Comparison of ENCODE assay signal across 23 mouse cellular contexts in genomic region chr14:118842353-118842752, GRCm38 (mm10). TPM values are rescaled to one million over a fixed set of nuclear protein-coding genes. Genes with fewer than 3 reads are reported as not detected.
A peak's percentile ranks its signal among the peaks of the same experiment; 100 is the strongest.
DNase-seq lines count a peak whose midpoint lies in the region; ATAC-seq and TF ChIP-seq lines count a peak whose summit lies in the region.
"Had no signal": no experiment of that assay in that cellular context is flagged by ENCODE, and none has a peak within 500 bp of the region (broad histone marks: within the 10 kb centered on the region; RNA-seq: fewer than 3 reads in every experiment).

No protein-coding gene starts in this region.

- no peaks in the 10 kb centered on the region for H3K27me3 ChIP-seq in MEL (ENCODE audit: control insufficient read depth in 1 of 2, insufficient read depth in 2 of 2, low read length in 2 of 2)
- no peaks in the 10 kb centered on the region for H3K27me3 ChIP-seq in intestine, postnatal 0 days (replicated peaks; ENCODE audit: control insufficient read depth, insufficient read depth, low read length)
- H3K27me3 ChIP-seq: embryonic facial prominence, embryonic 12.5 days; forebrain, embryonic 13.5 days; Patski had no signal

- peaks cover 0 to 10% of the 10 kb centered on the region in 2 experiments for H3K4me1 ChIP-seq in MEL (ENCODE audit: control insufficient read depth in 1 of 2, insufficient read depth in 2 of 2, low read length in 2 of 2)
- H3K4me1 ChIP-seq in intestine, postnatal 0 days (replicated peaks; ENCODE audit: control insufficient read depth, insufficient read depth, low read length): no peaks in the 10 kb centered on the region
- H3K4me1 ChIP-seq: embryonic facial prominence, embryonic 10.5 days; embryonic facial prominence, embryonic 12.5 days; forebrain, embryonic 13.5 days had no signal

- ATAC-seq in common myeloid progenitor, adult 5-6 weeks (replicated peaks; ENCODE audit: low read depth, poor library complexity, severe bottlenecking): peak; percentile 71
- peak; percentile 53 to 65 for ATAC-seq in hematopoietic stem cell, adult 5-6 weeks (replicated peaks in 1 of 2; ENCODE audit: insufficient read depth in 1 of 2, low FRiP score in 2 of 2, low TSS enrichment in 1 of 2, low read depth in 1 of 2, poor library complexity in 2 of 2, severe bottlenecking in 2 of 2)
- ATAC-seq in megakaryocyte progenitor cell, adult 5-6 weeks (replicated peaks; ENCODE audit: poor library complexity): peak; percentile 68
- ATAC-seq in intestine, postnatal 0 days: no peak
- no peak for ATAC-seq in frontal cortex, adult (ENCODE audit: low TSS enrichment)
- ATAC-seq: activated CD4-positive, CD25-positive, alpha-beta regulatory T cell, adult 4 months; forebrain, embryonic 13.5 days; forebrain, embryonic 16.5 days; Patski had no signal

- no peak for TF ChIP-seq POLR2A in MEL (IDR thresholded peaks at IDR 0.05; ENCODE audit: control insufficient read depth in 1 of 2, insufficient read depth in 1 of 2, low read depth in 1 of 2, low read length in 2 of 2, poor library complexity in 1 of 2)

- TF ChIP-seq RAD21 in MEL (IDR thresholded peaks at IDR 0.05; ENCODE audit: low read depth, low read length): no peak

- no peaks in the 10 kb centered on the region for H3K79me2 ChIP-seq in MEL (ENCODE audit: control insufficient read depth, insufficient read depth, low read length, poor library complexity)

- no peak overlapping the region for H3K27ac ChIP-seq in MEL (ENCODE audit: control insufficient read depth, low read depth, low read length)
- no peak overlapping the region for H3K27ac ChIP-seq in intestine, postnatal 0 days (ENCODE audit: low read depth, low read length)
- H3K27ac ChIP-seq: embryonic facial prominence, embryonic 10.5 days; embryonic facial prominence, embryonic 12.5 days; forebrain, embryonic 13.5 days had no signal

- no peak overlapping the region for H3K4me2 ChIP-seq in intestine, postnatal 0 days (replicated peaks; ENCODE audit: low read depth)
- H3K4me2 ChIP-seq: embryonic facial prominence, embryonic 12.5 days; forebrain, embryonic 13.5 days had no signal

- TF ChIP-seq CTCF in MEL (IDR thresholded peaks at IDR 0.05 in 2 of 3, conservative IDR thresholded peaks at IDR 0.05 in 1 of 3; ENCODE audit: control insufficient read depth in 1 of 3, insufficient read depth in 1 of 3, low read depth in 2 of 3, low read length in 3 of 3, poor library complexity in 1 of 3, severe bottlenecking in 1 of 3): no peak
- TF ChIP-seq CTCF in intestine, postnatal 0 days (IDR thresholded peaks at IDR 0.05; ENCODE audit: low read depth): no peak

- WGBS in intestine, postnatal 0 days: 82% methylated on average over 3 of the region's 3 CpGs

- no peak overlapping the region for H3K4me3 ChIP-seq in MEL (ENCODE audit: control insufficient read depth in 1 of 2, insufficient read depth in 1 of 2, low read depth in 2 of 2, low read length in 2 of 2)
- no peak overlapping the region for H3K4me3 ChIP-seq in intestine, postnatal 0 days (ENCODE audit: low read depth, low read length)
- H3K4me3 ChIP-seq: embryonic facial prominence, embryonic 10.5 days; embryonic facial prominence, embryonic 12.5 days; forebrain, embryonic 13.5 days had no signal

- TF ChIP-seq EP300 in MEL (IDR thresholded peaks at IDR 0.05; ENCODE audit: low read depth in 1 of 2, low read length in 2 of 2): no peak

- no peaks in the 10 kb centered on the region for H3K9me3 ChIP-seq in MEL (replicated peaks; ENCODE audit: insufficient read depth, low read length)
- no peaks in the 10 kb centered on the region for H3K9me3 ChIP-seq in intestine, postnatal 0 days (ENCODE audit: control insufficient read depth)
- H3K9me3 ChIP-seq: embryonic facial prominence, embryonic 10.5 days; embryonic facial prominence, embryonic 12.5 days; forebrain, embryonic 13.5 days had no signal

- H3K36me3 ChIP-seq in MEL (ENCODE audit: control insufficient read depth in 1 of 2, insufficient read depth in 2 of 2, low read length in 2 of 2): 0 out of 4 replicates have a peak, but pooled peaks cover 0 to 2% of the 10 kb centered on the region in 2 experiments
- no peaks in the 10 kb centered on the region for H3K36me3 ChIP-seq in intestine, postnatal 0 days (ENCODE audit: control insufficient read depth, insufficient read depth)
- H3K36me3 ChIP-seq: embryonic facial prominence, embryonic 10.5 days; embryonic facial prominence, embryonic 12.5 days had no signal

- no peak overlapping the region for H3K9ac ChIP-seq in MEL (ENCODE audit: control insufficient read depth, low read depth, low read length, poor library complexity, severe bottlenecking)
- H3K9ac ChIP-seq in intestine, postnatal 0 days (ENCODE audit: low read depth, low read length): no peak overlapping the region
- H3K9ac ChIP-seq: embryonic facial prominence, embryonic 12.5 days; forebrain, embryonic 13.5 days had no signal

- peak; percentile 43 for DNase-seq in MEL (ENCODE audit: low read depth, low spot score)
- no peak for DNase-seq in adrenal gland, postnatal 36 days
- no peak for DNase-seq in right cerebral cortex, postnatal 4 days
- DNase-seq: adrenal gland, adult 8-10 months; adrenal gland, postnatal 14 days; cerebellum, adult 11 months; cerebellum, adult 18-20 months; cerebellum, adult 8-10 months; cerebellum, adult 9-11 months; cerebellum, postnatal 14 days; cerebellum, postnatal 36 days had no signal

TF ChIP-seq in MEL, 35 proteins besides CTCF, POLR2A, EP300 and RAD21:
- TF ChIP-seq RCOR1 (IDR thresholded peaks at IDR 0.05; ENCODE audit: low read depth, low read length) (no peak), SIN3A (IDR thresholded peaks at IDR 0.05; ENCODE audit: low read length) (no peak), ZMIZ1 (IDR thresholded peaks at IDR 0.05; ENCODE audit: low read depth, low read length) (no peak), USF2 (IDR thresholded peaks at IDR 0.05; ENCODE audit: borderline replicate concordance in 1 of 2, insufficient read depth in 1 of 2, low read depth in 1 of 2, low read length in 2 of 2) (no peak), ZC3H11A (IDR thresholded peaks at IDR 0.05; ENCODE audit: low read depth, low read length) (no peak), MEF2A (IDR thresholded peaks at IDR 0.05; ENCODE audit: extremely low read depth, insufficient replicate concordance, low read depth, low read length, poor library complexity, severe bottlenecking) (no peak), MYB (IDR thresholded peaks at IDR 0.05; ENCODE audit: low read depth, low read length) (no peak), UBTF (IDR thresholded peaks at IDR 0.05; ENCODE audit: borderline replicate concordance, insufficient read depth, low read depth, low read length) (no peak), ELF1 (IDR thresholded peaks at IDR 0.05; ENCODE audit: low read depth, low read length) (no peak)

RNA-seq across cellular contexts. Expression of gene Cldn10, which starts 54.6 kb away (rescaled TPM):
- not detected in 2 replicates for total RNA-seq in MEL (2012; rRNA removed)
- under 1 TPM in 1 of 2 experiments, not detected in 1; 0.17 TPM for polyA plus RNA-seq in MEL (2012; ENCODE audit: insufficient read depth in 1 of 2, insufficient read length in 2 of 2, low read depth in 1 of 2, low replicate concordance in 2 of 2, missing spikeins in 1 of 2)
- 0.05 TPM in 1 of 2 replicates, not detected in the other for total RNA-seq in common myeloid progenitor, adult 5-6 weeks (2017)
- not detected in 2 replicates for total RNA-seq in hematopoietic stem cell, adult 5-6 weeks (2017)
- 0.10 TPM in 1 of 2 replicates, not detected in the other for total RNA-seq in megakaryocyte progenitor cell, adult 5-6 weeks (2015)
- total RNA-seq in megakaryocyte progenitor cell, adult 5-6 weeks (2017): 0.14 TPM in 1 of 2 replicates, not detected in the other
- polyA plus RNA-seq in intestine, postnatal 0 days (2015; fragmentation: Nextera tagmentation; extraction: Ambion mirVana): 1.5 and 1.7 TPM in 2 replicates
- 1 to 10 TPM in 1 of 2 experiments, under 1 TPM in 1; 0.56 to 2.0 TPM for total RNA-seq in adrenal gland, postnatal 36 days (2021)
- polyA plus RNA-seq: C2C12, Patski had no signal

Comparison
In these comparisons a context has a peak if more than half of its experiments do, and no peak if none do; other contexts are left out.
1. ATAC-seq: peak in common myeloid progenitor, adult 5-6 weeks (single experiment), hematopoietic stem cell, adult 5-6 weeks (2 of 2) and megakaryocyte progenitor cell, adult 5-6 weeks (single experiment); none in intestine, postnatal 0 days (single experiment) and frontal cortex, adult (single experiment).